Mouse (Mus musculus) heart, embryonic 11.5 days (tissue): ENCODE results near the gene Spic. TPM values are rescaled to one million over a fixed set of nuclear protein-coding genes. Genes with fewer than 3 reads are reported as not detected.

ENCODE experiments used
- ATAC-seq: fragments of 200-750 bp; cut with Nextera tagmentation; replicated peaks from 2 replicates; pipeline ENCODE4 v1.8.0; 2017; ENCODE audit warnings: moderate library complexity; ENCODE audit not compliant: insufficient number of reproducible peaks, low FRiP score, low TSS enrichment
- H3K27ac ChIP-seq: fragments of 300-500 bp; sonication (generic); 2 replicates; pipeline ENCODE4 v1.5.1; 2014; ENCODE audit warnings: mild to moderate bottlenecking, low read depth, low read length
- H3K27me3 ChIP-seq: fragments of 300-500 bp; sonication (generic); 2 replicates; pipeline ENCODE4 v1.6.1; 2014; ENCODE audit warnings: mild to moderate bottlenecking, low read length, mixed read lengths; ENCODE audit not compliant: control insufficient read depth, insufficient read depth
- H3K36me3 ChIP-seq: fragments of 300-500 bp; sonication (generic); 2 replicates; pipeline ENCODE4 v1.6.1; 2014; ENCODE audit warnings: mild to moderate bottlenecking, low read length, moderate library complexity, mixed read lengths; ENCODE audit not compliant: control insufficient read depth, insufficient read depth
- H3K4me1 ChIP-seq: fragments of 300-500 bp; sonication (generic); 2 replicates; pipeline ENCODE4 v1.6.1; 2014; ENCODE audit warnings: low read length; ENCODE audit not compliant: control insufficient read depth, insufficient read depth
- H3K4me2 ChIP-seq: fragments of 300-500 bp; sonication (generic); 2 replicates; pipeline ENCODE4 v1.6.1; 2014; ENCODE audit warnings: mild to moderate bottlenecking, moderate library complexity
- H3K4me3 ChIP-seq: fragments of 300-500 bp; sonication (generic); 2 replicates; pipeline ENCODE4 v1.5.1; 2014; ENCODE audit warnings: low read depth, low read length
- H3K9ac ChIP-seq: fragments of 300-500 bp; sonication (generic); 2 replicates; pipeline ENCODE4 v1.6.1; 2014; ENCODE audit warnings: mild to moderate bottlenecking, low read depth, low read length, moderate library complexity
- H3K9me3 ChIP-seq: fragments of 300-500 bp; sonication (generic); replicated peaks from 2 replicates; pipeline ENCODE4 v1.6.1; 2016; ENCODE audit warnings: low read length; ENCODE audit not compliant: control insufficient read depth
- WGBS: fragments of 180-500 bp; shearing (Covaris S2); extraction: QIAGEN DNeasy Blood & Tissue Kit; methylation state at CpG from one replicate; pipeline ENCODE4 v1.1.7; 2014; ENCODE audit not compliant: insufficient replicate concordance; 5-methylcytosine and 5-hydroxymethylcytosine counted together
- polyA plus RNA-seq: library from polyadenylated mRNA; unstranded; fragments of >200 nt; fragmentation: Nextera tagmentation; extraction: Ambion mirVana; gene quantifications from 2 replicates; pipeline ENCODE4 v1.2.1, GENCODE M21; 2014

The Spic gene
- polyA plus RNA-seq, 1 experiment from 2014 or later: not detected

DNA sequence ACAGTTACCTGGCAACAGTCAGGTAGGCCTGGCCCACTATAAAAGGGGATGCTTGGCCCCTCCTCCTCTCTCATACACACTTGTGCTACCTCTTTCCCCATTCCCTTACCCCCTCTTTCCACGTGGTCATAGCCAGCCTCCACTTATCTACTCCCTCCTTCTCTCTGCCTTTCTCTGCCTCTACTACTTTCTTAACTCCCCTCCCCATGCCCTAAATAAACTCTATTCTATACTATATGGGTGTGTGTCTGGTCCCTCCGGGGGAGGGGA lies 32.9 kb upstream of the Spic start:
- H3K9me3 ChIP-seq: no peaks in the 10 kb centered on the region
- ATAC-seq: no peak

DNA sequence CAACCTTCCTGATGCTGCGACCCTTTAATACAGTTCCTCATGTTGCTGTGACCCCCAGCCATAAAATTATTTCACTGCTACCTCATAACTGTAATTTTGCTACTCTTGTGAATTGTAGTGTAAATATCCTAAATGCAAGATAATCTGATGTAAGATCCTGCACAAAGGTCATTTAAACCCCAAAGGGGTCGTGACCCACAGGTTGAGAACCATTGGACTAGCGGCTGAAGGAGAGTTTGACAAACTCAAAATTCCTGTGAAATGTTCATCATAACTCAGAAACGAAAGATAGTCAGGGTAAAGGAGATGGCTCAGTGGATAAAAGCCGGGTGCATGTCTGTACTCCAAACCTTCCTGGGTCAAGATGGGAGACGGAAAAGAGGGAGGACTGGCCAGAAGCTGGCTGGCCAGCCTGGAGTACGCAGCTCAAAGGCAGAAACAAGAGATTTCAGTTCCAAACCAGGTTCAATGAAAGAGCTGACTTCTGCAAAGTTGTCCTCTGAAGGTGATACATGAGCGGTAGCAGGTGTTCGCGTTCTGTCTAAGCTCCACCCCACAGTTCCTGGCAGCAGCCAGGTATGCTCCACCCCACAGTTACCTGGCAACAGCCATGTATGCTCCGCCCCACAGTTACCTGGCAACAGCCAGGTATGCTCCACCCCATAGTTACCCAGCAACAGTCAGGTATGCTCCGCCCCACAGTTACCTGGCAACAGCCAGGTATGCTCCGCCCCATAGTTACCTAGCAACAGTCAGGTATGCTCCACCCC lies 32.4 kb upstream of the Spic start:
- H3K9ac ChIP-seq: no peak overlapping the region
- no peaks in the 10 kb centered on the region for H3K36me3 ChIP-seq
- no peaks in the 10 kb centered on the region for H3K4me1 ChIP-seq
- H3K27me3 ChIP-seq: no peaks in the 10 kb centered on the region
- ATAC-seq: no peak
- H3K27ac ChIP-seq: no peak overlapping the region
- no peak overlapping the region for H3K4me2 ChIP-seq
- 51% methylated on average over 13 of the region's 13 CpGs for WGBS
- H3K4me3 ChIP-seq: no peak overlapping the region
- no peaks in the 10 kb centered on the region for H3K9me3 ChIP-seq

More for the DNA sequence above, 32.9 kb upstream of the Spic start:
- no peaks in the 10 kb centered on the region for H3K36me3 ChIP-seq
- no peak overlapping the region for H3K27ac ChIP-seq
- no peak overlapping the region for H3K4me3 ChIP-seq
- 39% methylated on average over 2 of the region's 2 CpGs for WGBS
- no peak overlapping the region for H3K9ac ChIP-seq
- H3K4me1 ChIP-seq: no peaks in the 10 kb centered on the region
- no peak overlapping the region for H3K4me2 ChIP-seq
- no peaks in the 10 kb centered on the region for H3K27me3 ChIP-seq

DNA sequence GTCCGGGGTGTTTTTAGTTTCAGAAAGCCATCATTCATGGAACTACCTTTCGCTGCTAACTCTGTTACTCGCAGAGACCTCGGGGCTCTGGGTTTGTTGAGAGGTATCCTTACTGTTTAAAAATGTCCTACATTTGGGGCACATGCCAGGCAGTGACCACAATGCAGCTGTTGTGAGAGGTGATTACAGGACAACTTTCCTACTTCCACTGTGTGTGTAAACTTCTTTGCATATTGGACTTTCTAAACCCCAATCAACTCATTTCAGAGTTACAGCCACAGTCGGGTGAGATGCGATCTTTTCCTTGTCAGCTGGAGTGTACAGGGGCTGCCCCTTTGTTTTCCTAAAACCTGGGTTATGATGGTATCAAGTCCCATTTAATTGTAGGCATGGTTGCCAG lies 30.8 kb upstream of the Spic start:
- Histone ChIP-seq H3K9me3 (no peaks in the 10 kb centered on the region), H3K4me2 (no peak overlapping the region), H3K36me3 (no peaks in the 10 kb centered on the region), H3K9ac (no peak overlapping the region), H3K27ac (no peak overlapping the region), H3K27me3 (no peaks in the 10 kb centered on the region), H3K4me1 (no peaks in the 10 kb centered on the region), H3K4me3 (no peak overlapping the region)
- 79% methylated on average over 6 of the region's 6 CpGs for WGBS
- no peak for ATAC-seq

DNA sequence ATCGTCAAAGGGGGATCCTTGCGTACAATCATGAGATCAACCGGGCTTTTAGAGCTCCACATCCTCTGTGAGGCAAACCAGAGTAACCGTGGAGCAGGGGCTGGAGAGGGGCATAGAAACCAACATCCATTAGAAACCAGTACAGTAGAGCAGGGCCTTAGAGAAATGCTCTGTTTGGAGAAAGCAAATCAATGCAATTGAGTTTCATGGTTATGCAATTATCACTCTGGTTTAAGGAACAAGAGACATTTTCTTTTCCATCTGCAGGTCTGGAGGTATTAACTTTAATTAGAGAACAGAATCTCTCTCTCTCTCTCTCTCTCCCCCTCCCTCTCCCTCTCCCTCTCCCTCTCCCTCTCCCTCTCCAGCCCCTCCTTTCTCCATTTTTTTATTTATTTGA lies 29.9 kb upstream of the Spic start:
- ATAC-seq: no peak
- H3K9me3 ChIP-seq: no peaks in the 10 kb centered on the region
- H3K4me3 ChIP-seq: no peak overlapping the region
- no peaks in the 10 kb centered on the region for H3K27me3 ChIP-seq
- H3K9ac ChIP-seq: no peak overlapping the region
- no peak overlapping the region for H3K27ac ChIP-seq
- H3K4me1 ChIP-seq: no peaks in the 10 kb centered on the region
- H3K36me3 ChIP-seq: no peaks in the 10 kb centered on the region
- no peak overlapping the region for H3K4me2 ChIP-seq
- 79% methylated on average over 4 of the region's 4 CpGs for WGBS

DNA sequence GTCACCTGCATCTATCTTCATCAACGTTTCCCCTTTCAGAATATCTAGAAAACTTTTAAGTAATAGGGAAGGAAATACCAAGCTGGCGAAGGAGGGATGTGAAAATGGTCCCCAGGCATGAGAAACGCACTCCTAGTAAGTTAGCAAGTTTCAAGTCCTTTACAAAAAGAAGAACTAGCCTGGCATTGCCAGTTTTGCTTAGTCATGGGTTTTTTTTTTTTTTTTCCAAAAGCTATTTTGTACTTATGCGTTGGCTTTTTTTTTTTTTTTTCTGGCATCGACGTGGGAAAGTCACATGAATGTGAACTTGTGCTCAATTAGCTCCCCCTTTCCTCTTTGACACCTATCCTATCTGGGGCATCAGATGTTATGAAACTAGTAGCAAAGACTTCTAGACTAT lies 27.5 kb upstream of the Spic start:
- no peaks in the 10 kb centered on the region for H3K36me3 ChIP-seq
- WGBS: 69% methylated on average over 6 of the region's 6 CpGs
- no peak overlapping the region for H3K4me3 ChIP-seq
- no peak overlapping the region for H3K9ac ChIP-seq
- H3K4me1 ChIP-seq: no peaks in the 10 kb centered on the region
- ATAC-seq: no peak
- no peak overlapping the region for H3K4me2 ChIP-seq
- H3K27ac ChIP-seq: no peak overlapping the region
- H3K27me3 ChIP-seq: no peaks in the 10 kb centered on the region
- no peaks in the 10 kb centered on the region for H3K9me3 ChIP-seq

DNA sequence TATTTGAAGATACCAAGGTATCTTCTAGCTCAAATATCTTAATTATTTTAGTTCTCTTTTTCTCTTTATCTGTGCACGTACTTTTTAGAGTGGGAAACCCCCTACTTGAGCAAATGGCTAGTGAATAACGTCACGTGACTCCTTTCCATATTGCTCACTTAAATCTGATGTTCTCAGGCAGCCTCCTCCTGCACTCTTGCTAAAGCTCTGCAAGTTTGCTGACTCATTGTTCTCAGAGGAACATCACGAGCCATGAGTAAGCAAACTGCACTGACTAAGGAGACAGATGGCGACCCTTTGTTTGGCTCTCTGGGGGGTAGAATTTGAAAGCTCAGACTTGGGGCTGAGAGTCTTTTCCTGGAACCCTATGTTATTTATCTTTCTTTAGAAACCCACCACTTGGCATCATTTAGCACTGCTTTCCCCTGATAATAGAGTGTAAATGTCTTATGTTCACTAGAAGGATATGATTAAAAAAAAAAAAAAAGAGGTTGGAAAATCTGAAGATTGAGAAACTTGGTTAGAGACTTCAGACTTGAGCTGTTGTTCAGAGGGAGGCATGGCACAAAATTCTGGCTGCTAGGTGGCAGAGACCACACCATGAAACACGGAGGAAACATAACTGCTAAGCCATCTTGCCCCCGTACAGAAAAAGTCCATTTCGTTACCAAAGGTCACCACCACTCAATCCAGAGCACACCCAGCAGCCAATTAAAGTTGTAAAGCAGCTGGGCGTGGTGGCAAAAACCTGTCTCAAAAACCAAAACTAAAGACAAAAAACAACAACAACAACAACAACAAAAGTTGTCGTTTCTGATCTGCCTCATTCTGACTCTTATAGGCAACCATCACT lies 24.1 kb upstream of the Spic start:
- Histone ChIP-seq H3K27ac (no peak overlapping the region), H3K9me3 (no peaks in the 10 kb centered on the region), H3K36me3 (no peaks in the 10 kb centered on the region), H3K4me1 (no peaks in the 10 kb centered on the region), H3K4me2 (no peak overlapping the region), H3K4me3 (no peak overlapping the region), H3K9ac (no peak overlapping the region), H3K27me3 (no peaks in the 10 kb centered on the region)
- WGBS: 57% methylated on average over 10 of the region's 10 CpGs
- no peak for ATAC-seq

DNA sequence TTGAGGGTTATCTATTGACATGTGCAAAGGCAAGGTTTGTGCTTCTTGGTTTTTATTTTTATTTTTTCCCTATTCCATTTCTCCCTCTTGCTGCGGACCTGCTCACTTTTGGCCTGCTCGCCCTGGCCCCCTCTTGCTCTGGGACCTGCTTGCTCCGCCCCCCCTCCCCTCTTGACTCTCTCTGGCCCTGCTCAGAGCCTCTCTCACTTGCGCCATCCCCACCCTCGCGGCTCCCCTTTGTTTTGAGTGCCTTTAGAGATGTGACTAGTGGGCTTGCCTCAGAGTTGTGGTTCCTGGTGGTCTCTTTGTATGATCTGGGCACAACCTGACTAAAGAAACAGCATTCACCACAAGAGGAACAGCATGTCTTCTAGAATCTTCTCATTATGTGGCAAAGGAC lies 16.1 kb upstream of the Spic start:
- H3K4me1 ChIP-seq: no peaks in the 10 kb centered on the region
- H3K9me3 ChIP-seq: no peaks in the 10 kb centered on the region
- no peak overlapping the region for H3K27ac ChIP-seq
- H3K36me3 ChIP-seq: no peaks in the 10 kb centered on the region
- H3K9ac ChIP-seq: no peak overlapping the region
- no peak overlapping the region for H3K4me2 ChIP-seq
- no peaks in the 10 kb centered on the region for H3K27me3 ChIP-seq
- ATAC-seq: no peak
- 72% methylated on average over 6 of the region's 6 CpGs for WGBS
- H3K4me3 ChIP-seq: no peak overlapping the region

DNA sequence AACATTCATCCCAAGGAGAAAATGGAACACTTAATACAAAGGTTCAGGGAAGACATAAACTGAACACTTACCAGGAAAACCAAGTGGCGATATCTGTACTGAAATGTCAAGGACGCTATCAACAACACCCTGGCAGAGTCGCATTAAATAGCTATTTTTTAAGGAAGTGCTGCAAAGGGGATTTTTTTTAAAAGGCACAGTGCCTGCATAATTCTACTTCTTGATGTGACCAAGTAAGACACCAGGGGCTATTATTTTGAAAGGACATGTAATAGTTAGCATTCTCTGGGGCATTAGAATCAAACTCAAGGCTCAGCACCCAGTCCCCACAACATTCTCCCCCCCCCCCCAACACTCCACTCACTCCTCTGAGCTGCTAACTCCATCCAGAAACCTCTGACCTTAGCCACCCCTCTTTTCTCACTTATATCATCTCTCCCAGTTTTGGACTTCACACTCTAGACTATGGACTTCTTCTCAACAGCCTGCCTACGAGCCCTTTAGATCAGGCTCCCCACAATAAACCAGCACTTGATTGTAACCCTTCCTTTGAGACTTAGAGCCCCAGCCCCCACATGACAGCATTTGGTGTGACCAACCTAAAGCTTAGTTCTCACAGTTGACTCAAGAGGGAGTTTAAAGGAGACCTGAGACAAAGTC lies 1.8 kb downstream of the Spic start:
- no peaks in the 10 kb centered on the region for H3K4me1 ChIP-seq
- H3K27me3 ChIP-seq: no peaks in the 10 kb centered on the region
- no peak overlapping the region for H3K4me3 ChIP-seq
- no peak overlapping the region for H3K4me2 ChIP-seq
- H3K36me3 ChIP-seq: no peaks in the 10 kb centered on the region
- WGBS: 69% methylated on average over 4 of the region's 4 CpGs
- no peak overlapping the region for H3K27ac ChIP-seq
- no peak for ATAC-seq
- no peaks in the 10 kb centered on the region for H3K9me3 ChIP-seq
- H3K9ac ChIP-seq: no peak overlapping the region
